Comparison of ENCODE assay signal across 9 mouse cellular contexts in the genomic region with DNA sequence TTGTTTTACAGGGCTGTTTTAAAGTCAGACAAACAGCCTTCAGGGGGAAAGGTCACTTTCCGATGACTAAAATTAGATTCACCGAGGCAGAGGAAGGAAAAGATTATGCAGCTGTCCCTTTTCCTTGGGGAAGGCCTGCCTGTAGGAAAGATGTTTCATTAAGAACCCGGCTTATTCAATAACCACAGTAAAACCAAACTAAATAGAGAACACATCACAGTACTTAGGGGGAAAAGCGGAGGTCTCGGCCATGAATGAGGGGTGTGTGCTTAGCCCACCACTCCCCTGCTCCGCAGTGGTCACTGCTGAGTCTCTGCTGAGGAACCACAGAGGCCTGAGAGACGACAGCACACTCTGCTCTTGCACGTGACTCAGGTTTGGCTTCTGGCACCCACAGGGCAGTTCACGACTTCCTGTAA.
DNase-seq lines count a peak whose midpoint lies in the region; ATAC-seq and TF ChIP-seq lines count a peak whose summit lies in the region.
"Had no signal": no experiment of that assay in that cellular context is flagged by ENCODE, and none has a peak within 500 bp of the region (broad histone marks: within the 10 kb centered on the region; RNA-seq: fewer than 3 reads in every experiment).

No protein-coding gene starts in this region.

- H3K27me3 ChIP-seq in intestine, embryonic 14.5 days (replicated peaks; ENCODE audit: control insufficient read depth, insufficient read depth, low read length): no peaks in the 10 kb centered on the region
- H3K27me3 ChIP-seq in intestine, postnatal 0 days (replicated peaks; ENCODE audit: control insufficient read depth, insufficient read depth, low read length): no peaks in the 10 kb centered on the region
- H3K27me3 ChIP-seq in embryonic facial prominence, embryonic 13.5 days: no peaks in the 10 kb centered on the region; the same call in 1 of the 2 replicates
- H3K27me3 ChIP-seq: liver, embryonic 15.5 days had no signal

- no peak for ATAC-seq in intestine, embryonic 14.5 days (replicated peaks; ENCODE audit: low FRiP score, low TSS enrichment, low read depth)
- ATAC-seq in intestine, postnatal 0 days: no peak
- ATAC-seq in embryonic facial prominence, embryonic 13.5 days (ENCODE audit: insufficient number of reproducible peaks, insufficient read depth, low FRiP score, low TSS enrichment, low read depth): no peak
- no peak for ATAC-seq in monocyte, adult 5-6 weeks (replicated peaks; ENCODE audit: insufficient number of reproducible peaks, low FRiP score, low TSS enrichment, poor library complexity, severe bottlenecking)

- 24% methylated on average over 9 of the region's 9 CpGs for WGBS in intestine, embryonic 14.5 days
- WGBS in intestine, postnatal 0 days: 26% methylated on average over 9 of the region's 9 CpGs
- 21% methylated on average over 9 of the region's 9 CpGs for WGBS in embryonic facial prominence, embryonic 13.5 days
- 37% methylated on average over 9 of the region's 9 CpGs for WGBS in lung, adult 2 months

- no peak overlapping the region; the same call in 1 of the 2 replicates for H3K27ac ChIP-seq in intestine, embryonic 14.5 days (ENCODE audit: low read depth)
- H3K27ac ChIP-seq in intestine, postnatal 0 days (ENCODE audit: low read depth, low read length): no peak overlapping the region
- H3K27ac ChIP-seq in embryonic facial prominence, embryonic 13.5 days: no peak overlapping the region
- H3K27ac ChIP-seq: liver, embryonic 15.5 days had no signal

- H3K4me1 ChIP-seq in intestine, embryonic 14.5 days (replicated peaks; ENCODE audit: control insufficient read depth, insufficient read depth, low read length): peaks cover 51% of the 10 kb centered on the region
- 0 out of 2 replicates have a peak, but pooled peaks cover 2% of the 10 kb centered on the region for H3K4me1 ChIP-seq in intestine, postnatal 0 days (replicated peaks; ENCODE audit: control insufficient read depth, insufficient read depth, low read length)
- H3K4me1 ChIP-seq in embryonic facial prominence, embryonic 13.5 days: peaks cover 49% of the 10 kb centered on the region
- H3K4me1 ChIP-seq in lung, adult 2 months (ENCODE audit: control insufficient read depth, insufficient read depth, low read length): peaks cover 10% of the 10 kb centered on the region
- H3K4me1 ChIP-seq: liver, embryonic 15.5 days had no signal

- no peak for TF ChIP-seq CTCF in intestine, postnatal 0 days (IDR thresholded peaks at IDR 0.05; ENCODE audit: low read depth)
- TF ChIP-seq CTCF in lung, adult 2 months (IDR thresholded peaks at IDR 0.05; ENCODE audit: insufficient read depth, low read length): no peak

- H3K9ac ChIP-seq in intestine, embryonic 14.5 days (ENCODE audit: low read length): no peak overlapping the region
- H3K9ac ChIP-seq in intestine, postnatal 0 days (ENCODE audit: low read depth, low read length): no peak overlapping the region
- H3K9ac ChIP-seq in embryonic facial prominence, embryonic 13.5 days: no peak overlapping the region
- H3K9ac ChIP-seq: liver, embryonic 15.5 days had no signal

- peak overlapping the region; percentile 13; the same call in 1 of the 2 replicates for H3K4me2 ChIP-seq in intestine, embryonic 14.5 days (ENCODE audit: low read length)
- no peak overlapping the region for H3K4me2 ChIP-seq in intestine, postnatal 0 days (replicated peaks; ENCODE audit: low read depth)
- peak overlapping the region; percentile 20 for H3K4me2 ChIP-seq in embryonic facial prominence, embryonic 13.5 days
- H3K4me2 ChIP-seq: liver, embryonic 15.5 days had no signal

- no peak for DNase-seq in intestine, embryonic 14.5 days (ENCODE audit: low spot score)
- peak; percentile 54 to 55 for DNase-seq in heart, postnatal 10 days
- DNase-seq in mesoderm, embryonic 11.5 days (ENCODE audit: low read depth, low spot score): peak; percentile 45
- no peak for DNase-seq in layer of hippocampus, adult 9-10 months (ENCODE audit: low spot score)
- DNase-seq in lung, adult 2 months: no peak

- H3K36me3 ChIP-seq in intestine, embryonic 14.5 days (ENCODE audit: control insufficient read depth, insufficient read depth, low read length): no peaks in the 10 kb centered on the region
- H3K36me3 ChIP-seq in intestine, postnatal 0 days (ENCODE audit: control insufficient read depth, insufficient read depth): no peaks in the 10 kb centered on the region
- no peaks in the 10 kb centered on the region for H3K36me3 ChIP-seq in embryonic facial prominence, embryonic 13.5 days
- H3K36me3 ChIP-seq: liver, embryonic 15.5 days had no signal

- no peaks in the 10 kb centered on the region for H3K9me3 ChIP-seq in intestine, embryonic 14.5 days (ENCODE audit: control insufficient read depth, low read length)
- no peaks in the 10 kb centered on the region for H3K9me3 ChIP-seq in intestine, postnatal 0 days (ENCODE audit: control insufficient read depth)
- no peaks in the 10 kb centered on the region for H3K9me3 ChIP-seq in embryonic facial prominence, embryonic 13.5 days
- H3K9me3 ChIP-seq: liver, embryonic 15.5 days had no signal

- no peak for TF ChIP-seq POLR2A in lung, adult 2 months (IDR thresholded peaks at IDR 0.05; ENCODE audit: borderline replicate concordance, extremely low read depth, low read depth, low read length)

- intact Hi-C loops in heart, postnatal 10 days (cut with DNase I): no loop called here

- no peak overlapping the region for H3K4me3 ChIP-seq in intestine, embryonic 14.5 days (ENCODE audit: low read depth, low read length)
- no peak overlapping the region for H3K4me3 ChIP-seq in intestine, postnatal 0 days (ENCODE audit: low read depth, low read length)
- no peak overlapping the region for H3K4me3 ChIP-seq in embryonic facial prominence, embryonic 13.5 days
- H3K4me3 ChIP-seq in lung, adult 2 months (replicated peaks; ENCODE audit: extremely low read depth, low read depth, low read length): no peak overlapping the region
- H3K4me3 ChIP-seq: liver, embryonic 15.5 days had no signal

Comparison
In these comparisons a context has a peak if more than half of its experiments do, and no peak if none do; other contexts are left out.
1. DNase-seq: peak in heart, postnatal 10 days (2 of 2) and mesoderm, embryonic 11.5 days (single experiment); none in intestine, embryonic 14.5 days (single experiment), layer of hippocampus, adult 9-10 months (single experiment) and lung, adult 2 months (single experiment).